Mouse (Mus musculus): Measurements from ENCODE around the gene Btbd19.

The Btbd19 gene

DNA sequence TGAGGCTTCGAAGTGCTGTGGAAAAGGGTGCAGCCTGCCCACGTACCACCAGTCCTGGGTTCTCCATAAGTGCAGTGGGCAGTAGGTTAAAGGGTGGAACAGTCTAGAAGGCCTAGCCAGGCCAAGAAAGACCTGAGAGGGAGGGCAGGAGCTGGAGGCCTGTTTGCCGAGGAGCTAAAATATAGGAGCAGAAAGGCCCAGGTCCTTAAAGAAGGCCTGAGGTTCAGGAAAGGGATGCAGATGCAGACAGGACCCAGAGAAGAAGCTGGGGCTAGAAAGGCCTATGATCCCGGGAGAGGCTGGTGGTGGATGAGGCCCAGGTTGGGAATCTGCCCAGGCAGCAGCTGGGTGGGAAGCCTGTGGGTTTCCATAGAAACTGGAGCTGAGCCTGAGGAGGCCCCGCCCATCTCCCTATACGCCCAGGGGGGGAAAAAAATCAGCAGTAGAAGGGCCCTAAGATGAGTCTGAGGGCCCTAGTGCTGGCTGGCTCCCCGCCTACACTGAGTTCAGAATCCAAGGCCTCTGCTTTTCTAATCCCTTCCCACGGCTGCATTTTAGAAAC, at the start of gene Btbd19:
Btbd19 (minus strand) TSS at position 378 of the 562 bp plus-strand sequence.
- in situ Hi-C loops (cut with MboI; ENCODE audit: unreplicated experiment in 2 of 2) = loop anchor here in 1 of 2 experiments (25.0 kb wide), 2 partner anchors 413 to 988 kb away; partner anchors contain the start of genes Ccdc163, Mmachc and Tesk2

DNA sequence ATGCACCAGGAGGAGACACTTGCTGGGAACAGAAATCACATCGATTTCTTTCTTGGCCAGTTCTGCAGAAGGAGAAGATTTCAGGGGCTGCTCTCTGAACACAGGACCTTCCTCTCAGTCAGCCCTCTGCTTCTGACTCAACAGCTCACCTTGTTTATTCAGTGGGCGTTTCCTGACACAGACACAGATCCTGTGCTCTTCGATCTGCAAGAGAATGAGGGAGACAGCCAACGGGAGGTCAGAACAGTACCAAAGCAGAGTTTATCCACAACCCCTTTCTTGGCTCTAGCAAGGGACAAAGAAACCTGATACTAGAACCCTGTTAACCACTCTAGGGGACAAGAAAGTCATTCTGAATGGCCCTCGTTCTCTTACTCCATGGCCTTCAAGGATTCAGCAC, 44.4 kb upstream of the Btbd19 start:
- in situ Hi-C loops (cut with MboI; ENCODE audit: unreplicated experiment in 2 of 2) = no loop called here

DNA sequence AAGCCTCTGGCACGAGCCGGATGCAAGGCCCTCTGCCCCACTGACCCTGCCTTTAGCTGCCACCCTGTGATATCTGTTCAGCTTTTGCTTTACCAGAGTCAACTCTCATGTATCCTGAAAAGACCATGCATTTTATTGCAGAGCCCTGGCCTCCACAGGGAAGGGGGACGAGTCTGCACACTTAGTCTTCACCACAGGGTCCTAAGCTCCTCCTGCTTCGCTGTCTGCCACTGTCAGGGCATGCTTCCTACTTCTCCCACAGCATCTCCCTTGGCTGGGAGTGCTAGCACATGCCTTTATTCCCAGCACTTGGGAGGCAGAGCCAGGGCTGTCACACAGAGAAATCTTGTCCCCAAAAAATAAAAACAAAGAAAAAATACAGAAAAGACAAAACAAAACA, 35.7 kb upstream of the Btbd19 start:
- in situ Hi-C loops (cut with MboI; ENCODE audit: unreplicated experiment in 2 of 2) = no loop called here

DNA sequence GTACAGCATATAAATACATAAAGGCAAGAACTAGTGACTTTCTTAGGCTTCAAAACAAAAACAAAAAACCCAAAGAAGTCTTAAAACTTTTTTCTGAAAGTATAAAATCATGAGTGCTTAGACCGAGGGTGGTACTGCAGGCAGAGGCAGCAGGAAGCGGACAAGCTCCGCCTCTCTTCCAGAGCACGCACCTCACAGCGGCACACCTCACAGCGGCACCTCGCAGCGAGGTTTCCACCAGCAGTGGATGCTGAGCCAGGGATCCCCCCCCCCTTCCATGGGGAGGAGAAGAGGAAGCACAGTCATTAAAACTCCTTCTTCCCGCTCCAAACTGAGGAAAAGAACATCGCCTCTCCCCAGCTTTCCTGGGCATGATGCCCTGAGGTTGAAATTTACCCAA, 34.1 kb upstream of the Btbd19 start:
- in situ Hi-C loops (cut with MboI; ENCODE audit: unreplicated experiment in 2 of 2) = no loop called here

DNA sequence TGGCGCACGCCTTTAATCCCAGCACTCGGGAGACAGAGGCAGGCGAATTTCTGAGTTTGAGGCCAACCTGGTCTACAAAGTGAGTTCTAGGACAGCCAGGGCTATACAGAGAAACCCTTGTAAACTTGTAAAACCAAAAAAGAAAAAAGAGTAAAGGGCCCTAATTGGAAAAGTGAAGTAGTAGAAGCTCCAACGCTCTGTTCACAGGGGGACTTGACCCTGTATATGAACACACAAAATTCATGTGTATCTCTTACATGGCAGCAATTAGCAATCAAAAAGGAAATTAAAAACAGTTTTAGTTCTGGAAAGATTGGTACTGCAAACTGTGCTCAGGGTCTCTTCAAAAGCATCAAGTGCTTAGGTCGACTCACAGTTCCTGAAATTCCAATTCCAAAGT, 30.8 kb upstream of the Btbd19 start:
- in situ Hi-C loops (cut with MboI; ENCODE audit: unreplicated experiment in 2 of 2) = no loop called here

DNA sequence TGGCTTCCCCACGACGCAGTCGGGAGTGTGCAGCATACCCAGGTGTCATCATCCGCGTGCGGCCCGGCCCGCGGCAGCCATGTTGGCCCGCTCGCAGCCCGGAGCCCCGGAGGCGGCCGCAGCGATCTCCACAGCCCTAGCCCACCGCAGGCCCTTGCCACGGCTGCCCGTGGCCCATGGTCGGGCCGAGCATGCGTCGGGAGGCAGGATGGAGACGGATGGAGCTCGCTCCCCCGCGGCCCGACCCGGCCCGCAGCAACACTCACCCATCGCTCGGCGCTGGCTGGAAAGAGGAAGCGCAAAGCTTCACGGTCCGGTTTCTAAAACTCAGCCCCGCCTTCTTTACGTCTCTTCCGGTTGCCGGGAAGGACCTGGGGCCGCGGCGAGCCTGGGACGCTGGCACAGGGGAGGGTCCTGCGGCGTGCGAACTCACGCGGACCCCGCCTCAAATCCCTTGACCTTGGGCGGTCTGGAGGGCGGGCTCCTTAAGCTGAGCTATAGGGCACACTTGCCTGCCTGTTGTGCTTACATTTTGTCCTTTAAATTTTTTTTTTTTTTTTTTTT, 30.3 kb upstream of the Btbd19 start, which contains the start of gene Rps8:
Rps8 (minus strand) TSS at position 452 of the 564 bp plus-strand sequence.
- in situ Hi-C loops (cut with MboI; ENCODE audit: unreplicated experiment in 2 of 2) = no loop called here

DNA sequence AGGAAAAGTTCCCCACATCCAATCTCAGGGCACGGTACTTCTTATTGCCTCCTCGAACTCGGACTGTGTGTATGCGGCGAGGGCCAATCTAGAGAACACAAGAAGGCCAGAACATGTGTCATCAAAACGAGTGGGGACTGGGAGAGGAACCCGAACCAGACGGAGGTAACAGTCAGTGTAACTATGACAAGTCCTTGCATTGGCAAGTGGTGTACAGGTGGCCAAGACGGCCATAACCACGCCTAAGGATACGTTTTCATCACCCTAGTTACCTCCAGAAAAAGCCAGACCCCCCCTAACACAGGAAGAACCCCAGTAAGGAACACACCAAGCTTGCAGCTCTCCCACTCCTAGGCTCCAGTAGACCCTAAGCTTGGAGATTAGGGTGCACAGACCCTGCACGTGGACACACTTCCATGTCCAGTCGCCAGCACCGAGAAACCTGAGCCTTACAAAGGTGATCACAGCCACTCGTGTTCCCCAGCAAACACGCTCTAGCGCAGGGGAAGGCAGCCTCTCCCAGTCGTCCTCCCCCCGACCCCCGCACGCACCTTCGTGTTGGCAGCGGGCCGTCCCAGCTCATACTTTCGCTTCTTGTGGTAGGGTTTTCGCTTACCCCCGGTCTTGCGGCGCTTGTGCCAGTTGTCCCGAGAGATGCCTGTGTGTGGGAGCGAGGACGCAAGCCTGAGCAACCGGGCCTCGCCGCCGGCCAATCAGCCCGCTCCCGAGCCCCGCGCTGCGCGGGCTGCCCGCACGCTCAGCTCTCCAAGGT, 29.7 kb upstream of the Btbd19 start:
- in situ Hi-C loops (cut with MboI; ENCODE audit: unreplicated experiment in 2 of 2) = no loop called here

DNA sequence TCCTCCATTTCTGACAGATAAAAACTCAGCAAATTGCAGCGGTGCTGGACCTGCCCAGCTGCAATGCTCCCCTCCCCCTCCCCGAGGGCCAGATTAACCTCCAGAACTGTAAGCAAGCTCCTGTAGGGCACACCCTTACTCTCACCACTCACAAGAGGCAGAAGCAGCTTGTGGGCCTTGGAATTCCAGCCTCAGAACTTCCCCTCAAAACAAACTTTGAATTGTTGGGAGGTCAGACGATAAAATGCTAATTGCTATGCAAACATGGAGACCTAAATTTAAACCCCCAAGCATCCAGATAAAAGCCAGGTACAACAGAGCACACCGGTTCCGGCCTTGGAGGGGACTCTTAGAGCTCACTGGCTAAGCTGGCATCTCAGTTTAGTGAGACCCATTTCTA, 27.2 kb upstream of the Btbd19 start:
- in situ Hi-C loops (cut with MboI; ENCODE audit: unreplicated experiment in 2 of 2) = loop anchor here in 1 of 2 experiments (5.0 kb wide), 1 partner anchor 35 kb away; no protein-coding TSS in a partner anchor

DNA sequence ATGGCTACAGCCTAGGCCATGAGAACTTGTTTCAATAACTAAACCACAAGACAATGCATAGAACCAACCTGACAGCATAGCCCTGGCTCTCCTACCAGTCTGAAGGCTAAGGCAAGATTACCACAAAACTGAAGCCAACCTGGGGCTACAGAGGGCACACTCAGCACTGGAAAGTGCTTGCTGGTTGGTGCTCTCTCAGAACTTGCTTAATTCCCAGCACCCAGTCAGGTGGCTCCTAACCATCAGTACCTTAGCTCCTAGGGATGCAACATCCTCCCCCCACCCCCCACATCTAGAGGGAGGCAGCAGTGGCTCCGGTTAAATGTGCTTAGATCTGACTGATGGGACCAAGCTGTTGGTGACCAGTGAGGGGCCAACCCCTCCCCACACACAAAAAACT, 25.9 kb upstream of the Btbd19 start:
- in situ Hi-C loops (cut with MboI; ENCODE audit: unreplicated experiment in 2 of 2) = loop anchor here in 1 of 2 experiments (5.0 kb wide), 1 partner anchor 36 kb away; no protein-coding TSS in a partner anchor

DNA sequence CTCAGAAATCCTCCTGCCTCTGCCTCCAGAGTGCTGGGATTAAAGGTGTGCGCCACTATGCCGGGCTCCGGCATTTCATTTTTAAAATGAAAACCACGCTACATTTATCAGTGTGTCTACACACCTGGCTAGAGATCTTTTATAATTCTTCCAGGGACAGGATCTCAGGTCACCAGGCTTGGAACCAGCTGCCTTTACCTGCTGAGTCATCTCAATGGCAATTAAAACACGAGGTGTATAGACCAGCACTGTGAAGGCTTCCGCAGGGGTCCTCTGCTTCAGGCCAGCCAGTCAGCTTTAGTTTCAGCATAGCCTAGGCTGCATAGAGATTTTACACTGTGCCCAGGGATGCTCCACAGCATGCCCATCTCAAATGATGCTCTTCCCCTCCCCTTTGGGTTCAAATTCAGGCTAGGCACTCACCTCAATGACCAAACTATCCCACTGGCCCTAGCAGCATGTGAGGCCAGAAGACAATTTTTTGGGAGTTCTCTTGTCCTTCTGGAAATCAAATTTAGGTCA, 24.7 kb upstream of the Btbd19 start:
- in situ Hi-C loops (cut with MboI; ENCODE audit: unreplicated experiment in 2 of 2) = loop anchor here in 1 of 2 experiments (5.0 kb wide), 1 partner anchor 37 kb away; no protein-coding TSS in a partner anchor

DNA sequence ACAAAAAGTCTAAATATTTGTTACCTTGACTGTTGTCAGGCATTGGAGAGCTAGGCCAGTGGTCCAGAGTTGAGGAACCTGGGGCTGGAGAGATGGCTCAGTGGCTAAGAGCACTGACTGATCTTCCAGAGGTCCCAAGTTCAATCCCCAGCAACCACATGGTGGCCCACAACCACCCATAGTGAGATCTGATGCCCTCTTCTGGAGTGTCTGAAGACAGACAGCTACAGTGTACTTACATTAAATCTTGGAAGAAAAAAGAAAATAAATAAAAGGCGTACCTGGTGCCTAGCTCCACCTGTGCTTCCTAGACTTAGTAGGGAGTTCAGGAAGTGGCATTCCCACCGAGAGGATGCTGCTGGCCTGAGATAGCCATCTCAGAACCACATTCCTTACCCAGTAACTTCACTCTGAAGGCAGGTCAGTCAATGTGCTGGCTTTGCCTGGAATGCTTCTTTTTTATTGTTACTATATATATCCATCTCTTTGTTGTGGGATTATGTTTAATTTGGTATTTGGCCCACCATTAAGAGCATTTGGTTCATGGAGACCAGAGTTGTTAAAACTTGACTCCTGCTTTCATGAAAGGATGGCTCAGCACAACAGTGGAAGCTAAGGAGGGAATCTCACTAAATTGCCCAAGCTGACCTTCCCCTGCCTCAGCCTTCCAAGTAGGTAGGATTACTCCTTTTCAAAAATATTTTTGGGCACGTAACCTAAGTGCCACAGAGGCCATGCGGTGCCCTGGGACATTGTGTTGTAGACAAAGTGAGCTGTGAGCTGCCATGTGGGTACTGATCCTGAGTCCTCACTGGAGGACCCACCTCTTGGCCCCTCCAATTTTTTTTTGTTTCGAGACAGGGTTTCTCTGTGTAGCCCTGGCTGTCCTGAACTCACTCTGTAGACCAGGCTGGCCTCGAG, 24.0 kb upstream of the Btbd19 start:
- in situ Hi-C loops (cut with MboI; ENCODE audit: unreplicated experiment in 2 of 2) = loop anchor here (5.0 to 25.0 kb wide), 5 partner anchors 38 to 1012 kb away; partner anchors contain the start of genes Ccdc163 (in 1 of the 2), Mmachc (in 1 of the 2) and Tesk2 (in 1 of the 2)

DNA sequence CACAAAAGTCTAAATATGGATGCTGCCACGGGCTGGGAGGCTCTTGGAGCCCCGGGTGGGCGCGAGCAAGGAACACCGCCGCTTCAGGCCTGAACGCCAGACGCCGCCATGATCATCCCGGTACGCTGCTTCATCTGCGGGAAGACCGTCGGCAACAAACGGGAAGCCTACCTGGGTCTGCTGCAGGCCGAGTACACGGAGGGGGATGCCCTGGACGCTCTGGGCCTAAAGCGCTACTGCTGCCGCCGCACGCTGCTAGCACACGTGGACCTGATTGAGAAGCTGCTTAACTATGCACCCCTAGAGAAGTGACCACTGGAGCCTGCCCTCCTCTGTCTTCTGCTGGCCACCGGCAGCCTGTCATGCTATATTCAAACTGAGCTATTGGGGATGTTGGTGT, 23.3 kb upstream of the Btbd19 start:
- in situ Hi-C loops (cut with MboI; ENCODE audit: unreplicated experiment in 2 of 2) = loop anchor here (5.0 to 25.0 kb wide), 4 partner anchors 47 to 1012 kb away; partner anchors contain the start of genes Ccdc163 (in 1 of the 2), Mmachc (in 1 of the 2) and Tesk2 (in 1 of the 2)

DNA sequence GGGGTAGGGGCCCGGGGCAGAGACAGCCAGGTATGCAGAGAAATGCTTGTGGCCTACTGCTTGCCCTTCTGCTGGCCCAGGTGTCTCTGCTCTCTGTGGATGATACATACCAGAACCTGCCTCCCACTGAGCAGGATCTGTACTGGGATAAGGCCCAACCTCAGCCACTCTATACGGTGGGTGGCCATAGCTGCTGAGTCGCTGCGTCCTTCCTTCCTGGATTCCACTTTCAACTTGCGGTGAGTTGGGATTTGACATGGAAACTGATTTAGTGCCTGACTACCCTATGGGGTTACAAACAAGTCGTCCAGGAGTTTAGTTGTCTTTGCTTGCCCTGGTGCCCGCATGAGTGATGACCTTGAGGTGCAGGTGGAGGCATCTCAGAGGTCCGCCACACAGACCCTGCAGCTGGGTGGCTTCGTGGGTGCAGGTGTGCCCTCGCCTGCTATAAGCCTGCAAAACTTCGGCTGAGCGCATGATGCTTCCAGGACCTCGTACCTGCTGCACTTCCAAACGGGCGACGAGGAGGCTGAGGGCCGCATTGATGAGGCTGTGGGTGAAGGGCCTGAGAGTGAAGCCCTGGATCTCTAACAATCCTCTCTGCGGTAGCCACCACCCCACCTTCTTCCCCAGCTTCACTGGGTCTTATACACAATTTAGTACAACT, 22.7 kb upstream of the Btbd19 start:
- in situ Hi-C loops (cut with MboI; ENCODE audit: unreplicated experiment in 2 of 2) = loop anchor here (5.0 to 25.0 kb wide), 4 partner anchors 46 to 1011 kb away; partner anchors contain the start of genes Ccdc163 (in 1 of the 2), Mmachc (in 1 of the 2) and Tesk2 (in 1 of the 2)

DNA sequence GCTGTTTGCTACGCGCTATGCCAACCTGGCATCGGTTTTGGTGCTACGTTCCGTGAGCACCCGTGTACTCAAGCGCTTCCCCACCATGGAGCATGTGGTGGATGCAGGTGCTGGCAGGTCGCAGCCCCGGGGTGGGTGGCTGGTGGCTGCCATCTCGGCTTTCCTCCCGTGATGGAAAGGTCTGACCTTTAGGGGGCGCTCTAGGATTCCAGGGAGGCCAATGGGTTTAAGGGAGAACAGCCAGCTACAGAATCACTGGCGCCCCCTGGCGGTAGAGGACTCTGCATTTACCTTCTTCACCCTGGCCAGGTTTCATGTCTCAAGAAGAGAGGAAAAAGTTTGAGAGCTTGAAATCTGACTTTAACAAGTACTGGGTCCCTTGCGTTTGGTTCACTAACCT, 20.7 kb upstream of the Btbd19 start:
- in situ Hi-C loops (cut with MboI; ENCODE audit: unreplicated experiment in 2 of 2) = loop anchor here (5.0 to 25.0 kb wide), 4 partner anchors 44 to 1009 kb away; partner anchors contain the start of genes Ccdc163 (in 1 of the 2), Mmachc (in 1 of the 2) and Tesk2 (in 1 of the 2)

DNA sequence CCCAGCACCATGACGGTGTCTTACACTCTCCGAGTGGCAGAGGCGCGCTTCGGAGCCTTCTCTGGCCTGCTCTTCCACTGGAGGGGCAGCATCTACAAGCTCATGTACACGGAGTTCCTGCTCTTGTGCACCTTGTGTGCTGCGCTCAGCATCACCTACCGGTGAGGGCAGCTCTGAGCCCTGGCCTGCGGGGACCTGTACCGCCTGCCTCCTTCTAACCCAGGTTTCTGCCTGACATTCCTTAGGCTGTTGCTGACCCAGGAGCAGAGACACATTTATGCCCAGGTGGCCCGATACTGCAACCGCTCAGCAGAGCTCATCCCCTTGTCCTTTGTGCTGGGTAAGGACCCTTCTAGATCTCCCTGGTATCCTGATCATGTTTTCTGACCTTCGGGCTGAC, 19.7 kb upstream of the Btbd19 start:
- in situ Hi-C loops (cut with MboI; ENCODE audit: unreplicated experiment in 2 of 2) = loop anchor here (5.0 to 25.0 kb wide), 4 partner anchors 43 to 1008 kb away; partner anchors contain the start of genes Ccdc163 (in 1 of the 2), Mmachc (in 1 of the 2) and Tesk2 (in 1 of the 2)

DNA sequence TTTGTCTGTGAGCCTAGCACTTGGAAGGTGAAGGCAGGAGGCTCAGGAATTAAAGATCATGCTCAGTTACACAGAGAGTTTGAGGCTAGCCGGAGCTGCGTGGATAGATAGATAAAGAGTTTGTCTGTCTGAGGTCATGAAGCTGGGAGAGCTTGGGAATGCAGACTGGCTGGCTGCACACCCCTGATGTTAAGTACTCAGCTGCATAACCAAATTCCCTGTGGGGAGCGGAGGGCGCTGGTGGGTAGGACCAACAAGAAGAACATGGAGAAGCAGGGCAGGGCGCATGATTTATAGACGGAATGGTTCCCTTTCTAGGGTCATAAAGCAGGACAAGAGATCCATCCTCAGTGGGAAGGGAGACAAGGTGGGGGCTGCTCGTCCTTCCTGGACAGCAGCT, 17.5 kb upstream of the Btbd19 start:
- in situ Hi-C loops (cut with MboI; ENCODE audit: unreplicated experiment in 2 of 2) = loop anchor here (5.0 to 25.0 kb wide), 5 partner anchors 146 to 1006 kb away; partner anchors contain the start of genes Ccdc163 (in 1 of the 2), Hectd3 (in 1 of the 2), Mmachc (in 1 of the 2) and Tesk2 (in 1 of the 2)

DNA sequence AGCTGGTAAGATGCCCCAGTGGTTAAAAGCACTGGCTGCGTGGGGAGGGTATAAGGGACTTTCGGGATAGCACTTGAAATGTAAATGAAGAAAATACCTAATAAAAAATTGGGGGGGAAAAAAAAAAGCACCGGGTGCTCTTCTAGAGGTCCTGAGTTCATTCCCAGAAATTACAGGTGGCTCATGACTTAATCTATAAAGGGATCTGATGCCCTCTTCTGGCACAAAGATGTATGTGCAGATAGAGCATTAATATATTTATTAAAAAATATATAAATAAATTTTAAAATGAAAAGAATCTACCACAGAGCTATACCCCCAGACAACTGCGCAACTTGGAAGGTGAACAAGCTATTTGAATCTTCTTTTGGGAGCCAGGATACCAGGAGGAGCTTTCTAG, 15.1 kb upstream of the Btbd19 start:
- in situ Hi-C loops (cut with MboI; ENCODE audit: unreplicated experiment in 2 of 2) = loop anchor here (5.0 to 25.0 kb wide), 5 partner anchors 143 to 1003 kb away; partner anchors contain the start of genes Ccdc163 (in 1 of the 2), Hectd3 (in 1 of the 2), Mmachc (in 1 of the 2) and Tesk2 (in 1 of the 2)

DNA sequence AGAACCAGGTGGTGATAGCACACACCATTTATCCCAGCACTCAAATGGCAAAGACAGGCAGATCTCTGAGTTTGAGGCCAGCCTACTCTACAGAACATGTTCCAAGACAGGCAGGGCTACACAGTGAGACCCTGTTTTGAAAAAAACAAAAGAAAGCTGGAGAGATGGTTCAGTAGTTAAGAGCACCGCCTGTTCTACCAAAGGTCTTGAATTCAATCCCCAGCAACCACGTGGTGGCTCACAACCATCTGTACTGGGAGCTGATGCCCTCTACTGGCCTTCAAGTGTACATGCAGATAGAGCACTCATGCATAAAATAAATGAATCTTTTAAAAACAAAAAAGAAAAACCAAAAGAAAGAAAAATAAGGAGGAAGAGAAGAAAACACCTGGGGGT, 13.7 kb upstream of the Btbd19 start:
- in situ Hi-C loops (cut with MboI; ENCODE audit: unreplicated experiment in 2 of 2) = loop anchor here (5.0 to 25.0 kb wide), 4 partner anchors 147 to 1002 kb away; partner anchors contain the start of genes Ccdc163 (in 1 of the 2), Mmachc (in 1 of the 2), Tesk2 (in 1 of the 2) and Urod (in 1 of the 2)
